Mouse (Mus musculus) ES-Bruce4 (cell line): ENCODE measurements at regions not wholly inside any gene's neighbourhood (a gene's known extent, or its start where the extent isn't known, plus 50 kb on each side); places are given as distances from the start of the nearest gene placed in this dataset.

ENCODE experiments used
- CTCF ChIP-seq: IDR thresholded peaks from one replicate; pipeline ENCODE4 v1.8.1; 2011; ENCODE audit warnings: low read depth, low read length
- EP300 ChIP-seq: IDR thresholded peaks from 2 replicates; pipeline ENCODE4 v1.6.1; 2011; ENCODE audit warnings: low read depth, low read length; ENCODE audit not compliant: insufficient read depth
- POLR2A ChIP-seq: IDR thresholded peaks from one replicate; pipeline ENCODE4 v1.8.1; 2011; ENCODE audit warnings: low read length; ENCODE audit not compliant: insufficient read depth

GRCm38 (mm10) chr3:156418124-156418523 lies 143.5 kb upstream of the Negr1 start:
- no peak for TF ChIP-seq CTCF
- no peak for TF ChIP-seq POLR2A
- no peak for TF ChIP-seq EP300
